Mouse (Mus musculus): Measurements from ENCODE around the gene Cavin3. TPM values are rescaled to one million over a fixed set of nuclear protein-coding genes. Genes with fewer than 3 reads are reported as not detected.

Cavin3 gene
- 3.4 TPM for polyA plus RNA-seq (2014; fragmentation: Illumina TruSeq; extraction: RNeasy Lipid Tissue Mini Kit (QIAGEN cat#74804); ENCODE audit: low read depth, low replicate concordance)

DNA sequence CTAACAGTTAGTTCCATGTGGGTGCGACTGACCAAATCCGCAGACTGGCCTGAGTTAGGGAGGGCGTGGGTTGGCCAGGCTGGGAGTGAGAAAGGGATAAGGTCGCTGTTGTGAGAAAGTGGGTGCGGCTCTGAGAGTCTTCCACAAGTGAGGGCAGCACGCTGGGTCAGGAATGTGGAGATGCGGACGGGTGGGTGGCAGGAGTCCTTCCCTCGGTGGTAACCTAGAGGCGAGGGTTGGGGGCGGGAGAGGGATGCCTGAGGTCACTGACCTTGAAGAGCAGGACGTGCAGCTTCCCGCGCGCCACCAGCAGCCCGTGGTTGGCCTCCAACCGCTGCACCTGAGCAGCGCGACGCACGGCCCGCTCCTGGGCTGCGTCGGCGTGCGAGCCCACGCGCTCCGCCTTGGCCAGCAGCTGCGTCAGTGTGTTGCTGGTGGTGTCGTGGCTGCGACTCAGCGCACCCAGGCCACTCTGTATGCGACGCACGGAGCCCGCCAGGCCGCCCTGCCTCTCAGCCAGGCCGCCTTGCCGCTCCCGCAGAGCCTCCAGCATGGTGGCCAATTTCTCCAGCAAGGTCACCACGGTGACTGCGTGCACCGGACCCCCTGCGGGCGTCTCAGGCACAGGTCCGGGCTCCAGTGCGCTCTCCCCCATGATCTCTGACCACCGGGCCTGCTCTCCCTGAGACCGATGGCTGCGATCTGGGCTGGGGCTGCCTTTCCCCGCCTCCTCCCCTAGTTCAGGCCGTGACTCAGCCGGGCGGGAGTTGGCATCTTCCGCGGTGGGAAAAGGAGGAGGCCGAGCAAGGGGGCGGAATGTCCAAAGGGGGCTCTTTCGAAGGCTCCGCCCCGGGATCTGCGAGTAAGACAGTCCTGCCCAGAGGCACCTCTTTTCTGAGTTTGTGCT lies at the start of gene Cavin3:
Gene Cavin3 (minus strand): TSS at position 796 of the 907 bp plus-strand sequence.

Other genes with a start within 250 kb of the Cavin3 start
- not detected for gene Olfr688, start 194.2 kb downstream of the Cavin3 start, polyA plus RNA-seq (2014; fragmentation: Illumina TruSeq; extraction: RNeasy Lipid Tissue Mini Kit (QIAGEN cat#74804); ENCODE audit: low read depth, low replicate concordance)
- not detected for gene Olfr689, start 171.1 kb downstream of the Cavin3 start, polyA plus RNA-seq (2014; fragmentation: Illumina TruSeq; extraction: RNeasy Lipid Tissue Mini Kit (QIAGEN cat#74804); ENCODE audit: low read depth, low replicate concordance)
- not detected for gene Olfr690, start 148.2 kb downstream of the Cavin3 start, polyA plus RNA-seq (2014; fragmentation: Illumina TruSeq; extraction: RNeasy Lipid Tissue Mini Kit (QIAGEN cat#74804); ENCODE audit: low read depth, low replicate concordance)
- not detected for gene Olfr691, start 140.0 kb downstream of the Cavin3 start, polyA plus RNA-seq (2014; fragmentation: Illumina TruSeq; extraction: RNeasy Lipid Tissue Mini Kit (QIAGEN cat#74804); ENCODE audit: low read depth, low replicate concordance)
- not detected for gene Olfr692, start 114.1 kb downstream of the Cavin3 start, polyA plus RNA-seq (2014; fragmentation: Illumina TruSeq; extraction: RNeasy Lipid Tissue Mini Kit (QIAGEN cat#74804); ENCODE audit: low read depth, low replicate concordance)
- gene Gm5901, start 107.3 kb downstream of the Cavin3 start, polyA plus RNA-seq (2014; fragmentation: Illumina TruSeq; extraction: RNeasy Lipid Tissue Mini Kit (QIAGEN cat#74804); ENCODE audit: low read depth, low replicate concordance), result not detected
- 12.0 TPM for gene Fam160a2, start 82.2 kb downstream of the Cavin3 start, polyA plus RNA-seq (2014; fragmentation: Illumina TruSeq; extraction: RNeasy Lipid Tissue Mini Kit (QIAGEN cat#74804); ENCODE audit: low read depth, low replicate concordance)
- not detected for gene Cnga4, start 77.7 kb downstream of the Cavin3 start, polyA plus RNA-seq (2014; fragmentation: Illumina TruSeq; extraction: RNeasy Lipid Tissue Mini Kit (QIAGEN cat#74804); ENCODE audit: low read depth, low replicate concordance)
- not detected for gene Cckbr, start 56.6 kb downstream of the Cavin3 start, polyA plus RNA-seq (2014; fragmentation: Illumina TruSeq; extraction: RNeasy Lipid Tissue Mini Kit (QIAGEN cat#74804); ENCODE audit: low read depth, low replicate concordance)
- 9.9 TPM for gene Smpd1, start 72.1 kb upstream of the Cavin3 start, polyA plus RNA-seq (2014; fragmentation: Illumina TruSeq; extraction: RNeasy Lipid Tissue Mini Kit (QIAGEN cat#74804); ENCODE audit: low read depth, low replicate concordance)
- gene Apbb1, start 99.4 kb upstream of the Cavin3 start, polyA plus RNA-seq (2014; fragmentation: Illumina TruSeq; extraction: RNeasy Lipid Tissue Mini Kit (QIAGEN cat#74804); ENCODE audit: low read depth, low replicate concordance), result 2.7 TPM
- not detected for gene Hpx, start 117.8 kb upstream of the Cavin3 start, polyA plus RNA-seq (2014; fragmentation: Illumina TruSeq; extraction: RNeasy Lipid Tissue Mini Kit (QIAGEN cat#74804); ENCODE audit: low read depth, low replicate concordance)
- gene Trim3, start 151.3 kb upstream of the Cavin3 start, polyA plus RNA-seq (2014; fragmentation: Illumina TruSeq; extraction: RNeasy Lipid Tissue Mini Kit (QIAGEN cat#74804); ENCODE audit: low read depth, low replicate concordance), result 5.3 TPM
- 29.8 TPM for gene Timm10b, start 157.8 kb upstream of the Cavin3 start, polyA plus RNA-seq (2014; fragmentation: Illumina TruSeq; extraction: RNeasy Lipid Tissue Mini Kit (QIAGEN cat#74804); ENCODE audit: low read depth, low replicate concordance)
- gene Arfip2, start 158.1 kb upstream of the Cavin3 start, polyA plus RNA-seq (2014; fragmentation: Illumina TruSeq; extraction: RNeasy Lipid Tissue Mini Kit (QIAGEN cat#74804); ENCODE audit: low read depth, low replicate concordance), result 9.8 TPM
- gene Gm45799, start 158.3 kb upstream of the Cavin3 start, polyA plus RNA-seq (2014; fragmentation: Illumina TruSeq; extraction: RNeasy Lipid Tissue Mini Kit (QIAGEN cat#74804); ENCODE audit: low read depth, low replicate concordance), result 0.65 TPM
- 3.4 TPM for gene Dnhd1, start 168.5 kb upstream of the Cavin3 start, polyA plus RNA-seq (2014; fragmentation: Illumina TruSeq; extraction: RNeasy Lipid Tissue Mini Kit (QIAGEN cat#74804); ENCODE audit: low read depth, low replicate concordance)